Mouse (Mus musculus) ES-CJ7 (cell line): Measurements from ENCODE around the gene Tex19.2.

Source experiments
- DNase-seq: peaks from one replicate; pipeline ENCODE4 v3.0.0; 2011; ENCODE audit warnings: low read depth, low spot score

Gene Tex19.2

DNA sequence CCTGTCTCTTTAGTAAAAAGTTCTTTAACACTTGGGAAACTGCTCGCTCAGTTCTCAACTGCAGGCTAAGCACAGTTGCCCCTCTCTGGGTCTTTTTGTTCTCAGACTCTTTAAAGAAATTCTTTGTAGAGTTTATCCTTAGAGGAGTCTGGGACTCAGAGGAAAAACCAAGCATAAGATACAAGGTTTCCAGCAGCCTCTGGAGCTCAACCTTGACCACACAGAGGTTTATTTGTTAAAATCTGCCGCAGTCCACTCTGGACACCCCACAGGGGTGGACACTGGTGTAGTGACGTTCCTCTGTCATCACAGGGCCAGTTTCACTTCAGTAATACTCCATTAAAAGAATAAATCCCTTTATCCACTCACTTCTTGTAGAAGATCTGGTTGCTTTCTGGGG, at the start of gene Tex19.2:
Gene Tex19.2 (minus strand): TSS at position 101 of the 400 bp plus-strand sequence.
- DNase-seq: no peak

DNA sequence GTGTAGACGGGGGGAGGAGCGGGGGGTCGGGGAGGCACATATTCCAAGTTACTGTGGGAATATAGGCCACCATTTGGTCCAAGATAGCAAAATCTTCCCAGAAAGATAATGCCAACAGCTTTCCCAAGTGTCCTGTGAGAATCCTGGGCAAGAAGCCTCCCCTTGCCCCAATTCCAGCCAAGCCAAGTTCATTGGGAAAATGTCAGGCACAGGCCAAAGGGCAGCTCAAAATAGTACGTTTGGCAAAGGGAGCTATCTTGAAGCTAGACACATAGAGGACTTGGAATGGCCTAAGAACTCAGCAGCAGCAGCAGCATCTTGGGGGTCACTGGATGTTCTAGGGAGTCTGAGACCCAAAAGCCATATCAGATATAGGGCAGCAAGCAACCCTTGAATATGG, 45.3 kb upstream of the Tex19.2 start:
- DNase-seq: no peak

DNA sequence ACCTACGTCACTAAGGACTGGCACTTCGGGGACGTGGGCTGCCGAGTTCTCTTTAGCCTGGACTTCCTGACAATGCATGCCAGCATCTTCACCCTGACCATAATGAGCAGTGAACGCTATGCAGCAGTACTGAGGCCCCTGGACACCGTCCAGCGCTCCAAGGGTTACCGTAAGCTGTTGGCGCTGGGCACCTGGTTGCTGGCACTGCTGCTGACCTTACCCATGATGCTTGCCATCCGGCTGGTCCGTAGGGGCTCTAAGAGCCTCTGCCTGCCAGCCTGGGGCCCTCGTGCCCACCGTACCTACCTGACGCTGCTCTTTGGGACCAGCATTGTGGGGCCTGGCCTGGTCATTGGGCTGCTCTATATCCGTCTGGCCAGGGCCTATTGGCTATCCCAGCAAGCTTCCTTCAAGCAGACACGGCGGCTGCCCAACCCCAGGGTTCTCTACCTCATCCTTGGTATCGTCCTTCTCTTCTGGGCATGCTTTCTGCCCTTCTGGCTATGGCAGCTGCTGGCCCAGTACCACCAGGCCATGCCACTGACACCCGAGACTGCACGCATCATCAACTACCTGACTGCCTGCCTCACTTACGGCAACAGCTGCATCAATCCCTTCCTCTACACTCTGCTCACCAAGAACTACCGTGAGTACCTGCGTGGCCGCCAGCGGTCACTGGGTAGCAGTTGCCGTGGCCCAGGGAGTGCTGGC, 42.3 kb upstream of the Tex19.2 start:
- DNase-seq: no peak

DNA sequence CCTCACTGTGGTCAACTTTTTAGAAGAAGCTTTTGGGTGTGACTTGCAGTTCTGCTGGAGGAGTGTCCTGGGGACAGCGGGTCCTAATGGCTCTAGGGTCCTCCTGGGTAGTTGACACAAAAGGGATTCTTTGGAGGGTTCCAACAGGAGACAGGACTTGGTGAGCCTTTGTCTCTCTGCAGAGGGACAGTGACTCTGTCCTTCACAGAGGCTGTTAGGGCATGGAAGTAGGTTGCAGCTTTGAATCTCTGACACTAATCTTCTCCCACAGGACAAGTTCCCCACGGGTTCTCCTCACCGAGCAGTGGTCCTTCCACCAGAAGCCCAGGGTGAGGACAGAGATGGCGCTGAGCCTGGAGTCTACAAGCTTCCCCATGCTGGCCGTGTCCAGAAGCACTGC, 41.5 kb upstream of the Tex19.2 start, which contains the start of gene Uts2r:
Gene Uts2r (plus strand): TSS at position 301 of the 400 bp plus-strand sequence.
- no peak for DNase-seq

DNA sequence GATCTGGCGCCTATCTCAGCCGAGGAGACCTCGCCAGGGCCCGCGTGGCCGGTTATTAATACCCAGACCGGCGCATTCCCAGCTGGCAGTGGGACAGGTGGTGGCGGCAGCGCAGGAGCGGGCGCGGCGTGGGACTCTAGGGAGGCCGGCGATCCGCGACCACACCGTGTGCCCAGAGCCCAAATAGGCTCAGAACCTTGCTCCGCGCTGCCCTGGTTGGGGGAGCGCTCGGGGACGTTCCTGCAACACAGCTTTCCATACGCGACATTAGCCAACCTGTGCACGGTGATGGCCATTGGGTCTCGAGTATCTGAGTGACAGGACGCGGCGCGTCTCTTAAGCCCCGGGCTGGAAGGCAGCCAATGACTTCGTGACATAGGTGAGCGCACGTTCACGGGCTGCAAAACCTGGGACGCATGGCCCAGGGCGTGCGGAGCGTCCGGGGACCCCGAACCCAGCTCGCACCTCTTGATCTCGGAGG, 38.0 kb upstream of the Tex19.2 start:
- DNase-seq: peak; percentile 28

DNA sequence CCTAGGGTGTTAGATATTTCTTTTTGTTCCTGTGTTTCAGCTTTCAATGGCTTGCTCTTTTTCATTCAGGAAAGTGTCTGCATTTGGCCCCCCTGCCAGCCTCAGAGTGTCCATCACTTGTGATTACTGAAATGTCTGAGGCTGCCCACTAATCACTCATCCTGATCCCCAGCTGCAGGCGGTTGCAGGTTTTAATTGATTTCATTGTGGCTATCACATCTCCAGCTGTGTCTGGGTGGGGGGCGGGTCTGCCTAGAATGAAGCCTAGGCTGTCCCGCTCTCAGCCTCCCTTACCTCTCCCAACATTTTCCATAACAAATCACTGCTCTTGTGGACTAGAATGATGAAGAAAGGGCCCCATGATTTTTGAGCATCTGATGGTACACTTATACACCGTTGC, 35.7 kb upstream of the Tex19.2 start:
- peak; percentile 37 for DNase-seq

DNA sequence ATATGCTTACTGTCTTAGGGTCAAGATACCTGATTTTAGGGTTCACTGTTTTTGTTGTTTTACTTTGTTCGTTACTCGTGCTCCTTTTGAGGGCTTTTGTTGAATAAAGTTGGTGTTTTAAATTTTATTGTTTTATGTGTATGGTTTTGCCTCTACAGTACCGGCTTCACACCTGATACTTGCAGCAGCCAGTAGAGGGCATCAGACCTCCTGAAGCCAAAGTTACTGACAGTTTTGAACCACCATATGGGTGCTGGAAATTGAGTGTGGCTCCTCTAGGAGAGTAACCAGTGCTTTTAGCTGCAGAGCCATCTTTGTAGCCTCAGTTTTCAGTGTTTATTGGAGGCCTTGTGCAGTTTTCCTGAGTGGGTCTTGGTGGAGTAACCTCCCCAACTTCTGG, 29.7 kb upstream of the Tex19.2 start:
- DNase-seq: peak; percentile 45

DNA sequence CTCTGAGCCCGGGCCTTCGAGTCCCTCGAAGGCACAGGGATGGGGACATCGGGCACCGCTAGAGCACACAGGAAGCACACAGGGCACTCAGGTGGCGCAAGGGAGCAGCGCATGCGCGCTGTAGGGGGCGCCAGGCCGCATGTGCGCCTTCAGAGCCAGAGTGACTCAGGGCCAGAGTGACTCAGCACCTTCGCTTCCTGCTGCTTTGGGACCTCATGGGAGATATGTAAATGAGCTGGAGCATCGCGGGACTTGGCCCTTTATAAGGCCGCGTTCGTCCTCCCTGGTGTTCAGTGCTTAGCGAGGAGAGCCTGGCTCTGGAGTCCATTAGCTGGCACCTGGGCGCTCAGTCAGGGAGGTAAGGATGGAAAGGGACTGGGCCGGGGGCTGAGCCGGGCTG, 27.4 kb upstream of the Tex19.2 start, which contains the start of gene Tex19.1:
Gene Tex19.1 (plus strand): TSS at position 279 of the 400 bp plus-strand sequence.
- DNase-seq: peak; percentile 95

DNA sequence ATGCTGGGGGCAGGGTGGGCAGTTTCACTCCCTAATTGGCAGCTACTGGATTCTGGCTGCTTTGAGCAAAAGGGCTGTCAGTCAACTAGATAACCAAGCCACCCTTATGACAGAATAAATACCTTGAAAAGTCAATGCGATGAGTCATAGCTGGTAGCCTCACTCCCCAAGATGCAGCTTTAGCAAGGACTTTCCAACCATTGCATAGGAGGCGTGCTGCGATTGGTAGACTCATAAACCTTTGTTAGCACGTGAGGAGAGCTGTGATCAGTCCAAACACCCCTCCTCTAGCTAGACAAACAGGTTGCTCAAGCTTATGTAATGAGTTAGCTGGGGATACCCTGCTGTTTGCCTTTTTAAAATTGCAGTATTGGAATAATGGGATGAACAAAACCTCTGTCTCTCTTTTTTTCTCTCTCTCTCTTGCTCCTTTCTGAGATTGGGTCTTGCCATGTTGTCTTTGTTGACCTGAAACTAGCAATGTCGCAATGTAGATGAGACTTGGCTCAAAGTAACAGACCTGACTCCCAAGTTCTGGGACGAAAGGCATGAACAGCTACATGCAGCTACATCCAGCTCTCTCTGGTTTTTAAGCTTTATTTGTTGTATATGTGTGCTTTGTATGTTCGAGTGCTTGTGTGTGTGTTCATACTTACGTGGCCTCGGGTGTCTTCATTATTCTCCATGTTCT, 25.0 kb upstream of the Tex19.2 start:
- DNase-seq: no peak

DNA sequence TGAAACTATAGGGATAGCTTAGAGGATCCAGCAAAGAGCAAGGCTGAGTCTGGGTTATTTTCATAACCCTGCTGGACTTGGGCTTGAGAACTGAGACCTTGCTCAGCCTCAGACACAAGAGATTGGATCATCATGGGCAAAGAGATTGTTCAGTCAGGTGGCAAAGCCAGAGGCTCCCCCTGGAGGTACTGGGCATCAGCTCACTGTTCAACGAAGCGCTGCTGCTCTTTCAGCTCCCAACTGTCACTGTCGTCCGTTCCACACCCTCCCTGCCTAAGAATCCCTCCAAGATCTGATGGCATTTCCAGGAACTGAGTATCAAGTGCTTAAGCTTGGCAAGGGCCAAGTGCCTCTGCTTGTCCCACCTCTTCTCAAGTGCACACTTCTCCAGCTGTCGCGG, 20.3 kb upstream of the Tex19.2 start:
- DNase-seq: peak; percentile 19

DNA sequence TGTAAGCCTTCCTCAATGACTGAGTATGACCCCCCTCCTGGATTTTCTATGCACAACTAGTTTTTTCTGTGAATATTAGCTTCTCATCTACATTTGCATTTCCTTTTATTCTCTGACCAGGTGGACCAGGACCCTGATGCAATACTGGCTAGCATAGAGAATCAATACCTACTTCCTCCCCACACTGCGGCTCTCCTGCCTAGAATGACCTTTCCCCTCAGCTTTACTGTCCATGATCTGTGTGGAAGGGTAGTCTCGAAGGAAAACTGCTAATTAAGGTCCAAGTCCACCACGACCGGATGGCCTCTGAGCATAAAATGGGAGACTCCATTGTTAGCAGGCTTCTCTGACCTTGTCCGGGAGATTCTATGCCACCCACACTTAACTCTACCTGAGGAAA, 19.2 kb upstream of the Tex19.2 start:
- no peak for DNase-seq

DNA sequence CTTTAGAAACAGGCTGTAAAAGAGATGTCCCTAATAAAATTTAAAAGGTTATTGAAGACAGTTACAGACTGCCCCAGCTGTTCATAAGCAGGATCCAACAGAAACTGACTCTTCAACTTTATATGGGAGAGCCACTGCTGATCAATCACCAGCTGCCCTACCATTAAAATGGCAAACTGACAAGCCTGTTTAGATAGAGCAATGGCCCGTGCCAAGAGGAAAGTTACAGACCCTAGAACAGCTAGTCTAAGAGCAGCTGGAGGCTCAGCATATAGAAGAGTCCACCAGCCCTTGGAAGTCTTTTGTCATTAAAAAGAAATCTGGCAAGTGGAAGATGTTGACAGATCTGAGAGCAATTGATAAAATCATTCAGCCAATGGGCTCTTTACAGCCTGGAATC, 16.1 kb upstream of the Tex19.2 start:
- no peak for DNase-seq

DNA sequence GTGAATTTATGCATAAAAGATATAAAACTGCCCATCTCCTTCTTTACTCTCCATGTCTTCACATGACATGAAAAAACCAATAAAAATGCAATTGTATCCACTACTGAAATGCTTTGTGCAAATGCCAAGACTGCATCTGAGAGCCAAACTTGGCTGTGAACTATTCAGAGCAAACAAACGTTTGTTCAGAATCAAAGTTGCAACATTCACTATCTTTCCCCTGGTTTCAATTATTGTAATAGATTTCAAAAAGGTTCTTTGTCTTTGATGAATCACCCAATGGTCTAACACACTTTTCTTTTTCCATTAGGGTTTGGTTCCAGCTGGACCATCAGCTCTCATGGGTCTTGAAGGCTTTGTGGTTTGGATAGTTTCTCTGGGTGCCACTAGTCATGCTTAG, 11.1 kb upstream of the Tex19.2 start:
- DNase-seq: no peak

DNA sequence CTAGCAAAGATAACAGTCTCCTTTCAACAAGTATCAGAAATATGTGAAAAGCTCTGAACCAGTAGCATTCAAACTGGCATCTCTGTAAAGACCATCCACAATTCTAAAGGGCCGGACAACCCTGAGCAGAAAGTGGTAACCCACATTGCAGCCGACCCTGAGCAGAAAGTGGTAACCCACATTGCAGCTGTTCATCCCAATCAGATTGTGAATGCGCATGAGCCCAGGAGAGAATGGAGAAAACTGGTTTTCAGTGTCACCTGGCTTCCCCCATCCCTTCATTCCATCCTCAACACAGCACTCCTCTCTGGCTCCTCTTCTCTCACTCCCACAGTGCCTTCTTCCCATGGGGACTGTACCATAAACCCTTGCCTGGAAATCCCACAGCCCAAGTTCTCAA, 9.0 kb upstream of the Tex19.2 start:
- no peak for DNase-seq

DNA sequence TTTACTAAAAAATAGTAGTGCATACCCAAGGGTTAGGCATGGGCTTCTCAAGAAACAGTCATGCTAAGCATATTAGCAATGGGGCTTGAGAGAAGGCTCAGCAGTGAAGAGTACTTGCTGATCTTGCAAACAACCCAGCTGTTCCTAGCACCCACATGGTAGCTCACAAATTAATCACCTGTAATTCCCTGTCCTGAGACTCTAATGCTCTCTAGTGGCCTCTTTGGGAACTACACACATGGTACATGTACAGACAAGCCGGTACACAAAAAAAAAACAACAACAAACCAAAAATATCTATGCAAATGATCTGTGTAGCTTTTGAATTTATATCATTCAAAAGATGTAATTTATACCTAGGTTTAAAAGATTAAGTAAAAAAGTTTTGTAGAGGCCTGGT, 7.9 kb upstream of the Tex19.2 start:
- peak; percentile 84 for DNase-seq

DNA sequence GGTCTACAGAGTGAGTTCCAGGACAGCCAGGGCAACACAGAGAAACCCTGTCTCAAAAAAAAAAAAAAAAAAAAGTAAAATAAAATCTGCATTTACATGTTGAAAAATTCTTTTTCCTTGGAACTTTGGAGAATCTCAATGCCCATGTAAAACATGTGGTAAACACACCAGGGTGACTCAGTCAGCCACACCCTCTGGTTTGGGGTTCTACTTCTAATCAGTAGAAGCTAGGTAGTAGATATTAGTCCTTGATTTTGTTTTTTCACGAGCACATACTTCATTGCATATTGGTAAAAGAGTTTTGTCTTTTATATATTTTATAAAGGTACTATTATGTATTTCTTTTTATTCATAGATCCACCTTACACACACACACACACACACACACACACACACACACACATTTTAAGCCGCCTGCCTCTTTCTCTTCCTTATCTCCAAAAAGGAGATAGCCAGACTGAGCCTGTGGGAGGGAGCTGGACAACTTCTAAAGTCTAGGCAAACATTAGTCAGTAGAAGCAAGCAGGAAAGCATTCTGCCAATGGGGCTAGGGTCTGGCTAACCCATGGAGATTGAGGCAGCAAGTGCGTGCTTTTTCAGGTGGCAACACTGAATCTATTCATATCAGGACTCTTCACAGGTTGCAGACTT, 7.2 kb upstream of the Tex19.2 start:
- DNase-seq: no peak

DNA sequence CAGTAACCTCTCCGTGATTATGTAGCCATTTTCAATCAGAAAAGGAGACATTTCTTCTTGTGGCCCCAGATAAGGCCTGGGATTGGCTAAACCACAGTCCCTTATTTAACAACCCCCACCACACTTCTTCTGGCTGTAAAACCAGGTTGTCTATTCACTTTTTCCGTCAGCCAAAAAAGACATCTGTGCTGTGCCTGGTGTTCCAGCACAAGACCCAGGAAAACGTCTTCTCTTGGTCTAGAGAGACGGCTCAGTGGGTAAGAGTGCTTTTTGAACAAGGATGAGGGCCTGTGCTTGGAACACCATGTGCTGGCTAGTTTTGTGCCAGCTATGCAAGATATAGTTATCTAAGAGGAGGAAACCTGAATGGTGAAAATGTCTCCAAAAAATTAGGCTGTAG, 5.0 kb upstream of the Tex19.2 start:
- no peak for DNase-seq

DNA sequence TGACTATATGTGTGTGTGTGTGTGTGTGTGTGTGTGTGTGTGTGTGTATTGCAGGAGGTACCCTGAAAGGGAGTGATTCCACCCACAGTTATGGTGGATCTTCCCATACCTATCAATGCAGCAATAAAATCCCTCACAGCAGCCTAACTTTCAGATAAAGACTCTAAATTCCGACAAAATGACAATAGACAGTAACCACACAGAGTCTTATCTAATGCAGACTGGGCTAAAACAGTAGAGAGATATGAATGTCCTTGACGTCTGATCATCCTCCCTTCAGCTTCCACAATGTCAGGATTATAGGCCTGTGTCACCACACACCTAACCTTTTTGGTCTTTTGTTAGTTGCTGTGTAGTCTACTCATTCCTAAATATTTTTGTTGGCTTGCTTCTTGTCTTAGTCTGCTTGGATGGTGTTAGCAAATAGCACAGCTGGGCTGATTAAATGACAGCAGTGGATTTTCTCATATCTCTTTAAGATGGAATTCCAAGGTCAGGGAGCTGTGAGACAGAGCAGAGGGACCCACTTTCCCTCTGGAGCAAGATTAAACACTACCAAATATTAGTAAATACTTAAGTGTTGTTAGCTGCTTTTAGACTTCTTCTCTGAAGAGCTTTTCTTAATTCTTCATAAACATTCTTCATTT, 3.7 kb upstream of the Tex19.2 start:
- DNase-seq: no peak

DNA sequence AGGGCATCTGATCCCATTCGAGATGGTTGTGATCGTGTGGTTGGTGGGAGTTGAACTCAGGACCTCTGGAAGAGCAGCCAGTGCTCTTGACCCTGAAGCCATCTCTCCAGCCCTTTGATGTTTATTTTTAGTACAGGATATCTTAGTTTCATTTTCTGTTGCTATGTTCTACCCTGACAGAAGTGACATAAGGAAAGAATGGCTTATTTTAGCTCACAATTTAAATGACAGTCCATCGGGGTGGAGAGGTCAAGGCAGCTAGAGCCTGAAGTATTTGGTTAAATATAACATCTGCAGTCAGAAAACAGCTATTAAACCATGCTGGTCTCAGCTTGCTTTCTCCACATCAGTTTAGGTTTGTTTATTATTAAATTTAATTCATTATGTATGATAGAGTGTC, 2.7 kb upstream of the Tex19.2 start:
- no peak for DNase-seq

DNA sequence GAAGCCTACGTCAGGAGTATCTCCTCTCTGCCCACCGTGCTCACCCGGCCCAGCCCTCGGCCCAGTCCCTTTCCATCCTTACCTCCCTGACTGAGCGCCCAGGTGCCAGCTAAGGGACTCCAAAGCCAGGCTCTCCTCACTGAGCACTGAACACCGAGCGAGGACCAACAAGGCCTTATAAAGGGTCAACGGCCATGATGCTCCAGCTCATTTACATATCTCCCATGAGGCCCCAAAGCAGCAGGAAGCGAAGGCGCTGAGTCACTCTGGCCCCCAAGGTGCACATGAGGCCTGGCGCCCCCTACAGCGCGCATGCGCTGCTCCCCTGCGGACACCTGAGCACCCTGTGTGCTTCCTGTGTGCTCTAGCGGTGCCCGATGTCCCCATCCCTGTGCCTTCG, 371 bp downstream of the Tex19.2 start:
- peak; percentile 61 for DNase-seq

DNA sequence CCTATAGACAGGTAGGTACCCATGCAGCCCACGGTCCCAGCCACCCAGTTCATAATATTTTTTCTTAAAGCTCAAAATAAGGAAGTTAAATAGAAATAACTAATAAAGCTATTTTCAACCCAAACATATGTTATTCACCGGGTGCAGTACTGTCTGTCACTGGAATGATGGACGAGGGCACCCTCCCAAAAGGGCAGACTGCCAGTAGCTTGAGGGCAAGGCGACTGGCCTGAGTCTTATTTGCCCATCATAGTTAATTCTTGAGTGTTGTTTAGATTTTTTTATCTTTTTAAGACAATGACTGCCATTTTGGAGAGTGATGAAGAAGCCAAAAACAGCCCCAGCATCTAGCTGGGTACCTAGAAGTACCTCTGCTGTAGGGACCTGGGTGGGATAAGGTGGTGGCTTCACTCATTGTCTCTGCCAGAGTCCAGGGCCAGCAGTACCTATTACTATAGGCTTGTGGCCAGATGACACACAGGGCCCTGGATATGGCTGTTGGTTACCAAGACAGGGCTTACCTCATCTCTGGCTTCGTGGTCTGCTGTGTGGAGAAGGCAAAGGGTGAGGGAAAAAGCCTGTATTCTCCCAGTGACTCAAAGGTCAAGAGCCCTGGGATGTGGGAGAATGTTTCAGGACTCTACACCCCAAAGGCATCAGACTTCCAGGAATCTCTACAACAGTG, 6.2 kb downstream of the Tex19.2 start:
- DNase-seq: no peak

DNA sequence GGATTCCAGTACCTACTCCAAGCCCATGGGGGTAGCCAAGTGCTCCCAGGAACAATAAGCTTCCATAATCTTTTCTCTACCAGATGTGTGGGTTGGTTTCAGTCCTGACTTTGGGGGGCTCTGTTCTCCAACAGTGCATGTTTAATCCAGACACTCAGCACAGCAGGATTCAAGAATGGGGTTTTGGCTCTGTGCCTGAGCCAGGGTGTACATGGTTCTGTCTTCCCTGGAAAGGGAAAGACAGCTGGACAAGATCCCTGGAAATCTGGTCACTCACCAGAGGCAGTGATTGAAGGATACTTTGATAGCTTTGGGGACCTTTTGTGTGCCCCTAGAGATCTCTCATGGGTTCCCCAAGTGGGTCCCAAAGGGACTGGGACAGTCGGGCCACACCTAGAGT, 6.9 kb downstream of the Tex19.2 start:
- no peak for DNase-seq
